Mouse (Mus musculus) forebrain, embryonic 10.5 days (tissue): ENCODE results near the gene Vcan. TPM values are rescaled to one million over a fixed set of nuclear protein-coding genes. Genes with fewer than 3 reads are reported as not detected.
"Not testable (repeated sequence)": the region's sequence is repeated elsewhere in the genome, so short reads cannot be mapped to it uniquely, and the experiment has no call there.

Source experiments
- DNase-seq: peaks from one replicate; pipeline ENCODE4 v3.0.0-alpha.2; 2017; ENCODE audit warnings: low spot score; ENCODE audit errors: extremely low spot score
- H3K27ac ChIP-seq: fragments of 300-500 bp; sonication (generic); 2 replicates; pipeline ENCODE4 v1.5.1; 2016; ENCODE audit warnings: mild to moderate bottlenecking
- H3K27me3 ChIP-seq: fragments of 300-500 bp; sonication (generic); 2 replicates; pipeline ENCODE4 v1.6.1; 2016; ENCODE audit warnings: mild to moderate bottlenecking; ENCODE audit not compliant: poor library complexity, severe bottlenecking
- H3K36me3 ChIP-seq: fragments of 300-500 bp; sonication (generic); replicated peaks from 2 replicates; pipeline ENCODE4 v1.6.1; 2016; ENCODE audit warnings: mild to moderate bottlenecking, moderate library complexity
- H3K4me1 ChIP-seq: fragments of 300-500 bp; sonication (generic); 2 replicates; pipeline ENCODE4 v1.6.1; 2016
- H3K4me3 ChIP-seq: fragments of 300-500 bp; sonication (generic); 2 replicates; pipeline ENCODE4 v1.5.1; 2016; ENCODE audit warnings: mild to moderate bottlenecking, moderate library complexity
- H3K9me3 ChIP-seq: fragments of 300-500 bp; sonication (generic); 2 replicates; pipeline ENCODE4 v1.6.1; 2016; ENCODE audit warnings: mild to moderate bottlenecking, moderate library complexity
- WGBS: fragments of 180-500 bp; shearing (Covaris S2); methylation state at CpG from one replicate; pipeline ENCODE4 v1.1.7; 2016; 5-methylcytosine and 5-hydroxymethylcytosine counted together
- polyA plus RNA-seq: library from polyadenylated mRNA; unstranded; fragments of >200 nt; fragmentation: Nextera tagmentation; extraction: Ambion mirVana; gene quantifications from 2 replicates; pipeline ENCODE4 v1.2.1, GENCODE M21; 2016

The Vcan gene
- polyA plus RNA-seq, result 27.3 and 38.5 TPM in 2 replicates

- under 1% methylated on average over 39 of the region's 40 CpGs for WGBS
- Histone ChIP-seq H3K4me1 (peaks cover 66% of the 10 kb centered on the region), H3K9me3 (no peaks in the 10 kb centered on the region), H3K4me3 (peak within 1 kb of the TSS; percentile 74), H3K27ac (peak within 1 kb of the TSS; percentile 95), H3K36me3 (no peaks in the 10 kb centered on the region), H3K27me3 (peaks cover 10% of the 10 kb centered on the region; the same call in 1 of the 2 replicates)
- peak; percentile 79 for DNase-seq
Observed at GRCm38 (mm10) chr13:89741766-89742685, at the start of gene Vcan. Vcan (minus strand) TSS chr13:89742509.

- no peaks in the 10 kb centered on the region for H3K4me1 ChIP-seq
- H3K4me3 ChIP-seq, result no peak overlapping the region
- no peaks in the 10 kb centered on the region for H3K9me3 ChIP-seq
- 70% methylated on average over 5 of the region's 5 CpGs for WGBS
- no peaks in the 10 kb centered on the region for H3K36me3 ChIP-seq
- no peak overlapping the region for H3K27ac ChIP-seq
- DNase-seq, result no peak
- no peaks in the 10 kb centered on the region for H3K27me3 ChIP-seq
Observed at GRCm38 (mm10) chr13:89791475-89791874, 49.2 kb upstream of the Vcan start.

GRCm38 (mm10) chr13:89782886-89783285 lies 40.6 kb upstream of the Vcan start:
- WGBS, result 77% methylated on average over 2 of the region's 2 CpGs
- no peaks in the 10 kb centered on the region for H3K9me3 ChIP-seq
- H3K4me1 ChIP-seq, result peaks cover 18% of the 10 kb centered on the region
- H3K4me3 ChIP-seq, result no peak overlapping the region
- no peak overlapping the region for H3K27ac ChIP-seq
- H3K27me3 ChIP-seq, result no peaks in the 10 kb centered on the region
- no peak for DNase-seq
- no peaks in the 10 kb centered on the region for H3K36me3 ChIP-seq

GRCm38 (mm10) chr13:89780276-89780675 lies 38.0 kb upstream of the Vcan start:
- DNase-seq, result no peak
- Histone ChIP-seq H3K36me3 (no peaks in the 10 kb centered on the region), H3K4me1 (peaks cover 25% of the 10 kb centered on the region), H3K27me3 (no peaks in the 10 kb centered on the region), H3K4me3 (no peak overlapping the region), H3K27ac (no peak overlapping the region), H3K9me3 (no peaks in the 10 kb centered on the region)
- WGBS, result 62% methylated on average over 3 of the region's 3 CpGs

GRCm38 (mm10) chr13:89779208-89779911 lies 37.1 kb upstream of the Vcan start:
- H3K27ac ChIP-seq, result peak overlapping the region; percentile 58; the same call in 1 of the 2 replicates
- WGBS, result 61% methylated on average over 7 of the region's 7 CpGs
- no peak overlapping the region for H3K4me3 ChIP-seq
- H3K36me3 ChIP-seq, result no peaks in the 10 kb centered on the region
- H3K9me3 ChIP-seq, result no peaks in the 10 kb centered on the region
- peaks cover 25% of the 10 kb centered on the region for H3K4me1 ChIP-seq
- H3K27me3 ChIP-seq, result no peaks in the 10 kb centered on the region
- peak; percentile 56 for DNase-seq

- Histone ChIP-seq H3K4me1 (peaks cover 25% of the 10 kb centered on the region), H3K9me3 (no peaks in the 10 kb centered on the region), H3K4me3 (no peak overlapping the region), H3K27ac (no peak overlapping the region), H3K36me3 (no peaks in the 10 kb centered on the region), H3K27me3 (no peaks in the 10 kb centered on the region)
- DNase-seq, result no peak
- 50% methylated on average over 1 of the region's 1 CpGs for WGBS
Observed at GRCm38 (mm10) chr13:89777764-89778163, 35.5 kb upstream of the Vcan start.

GRCm38 (mm10) chr13:89777146-89777545 lies 34.8 kb upstream of the Vcan start:
- WGBS, result 82% methylated on average over 1 of the region's 1 CpGs
- Histone ChIP-seq H3K27me3 (no peaks in the 10 kb centered on the region), H3K36me3 (no peaks in the 10 kb centered on the region), H3K4me1 (peaks cover 25% of the 10 kb centered on the region), H3K27ac (no peak overlapping the region), H3K4me3 (no peak overlapping the region), H3K9me3 (no peaks in the 10 kb centered on the region)
- DNase-seq, result no peak

GRCm38 (mm10) chr13:89766551-89766950 lies 24.2 kb upstream of the Vcan start:
- no peak overlapping the region for H3K27ac ChIP-seq
- H3K4me3 ChIP-seq, result no peak overlapping the region
- 88% methylated on average over 1 of the region's 1 CpGs for WGBS
- no peaks in the 10 kb centered on the region for H3K4me1 ChIP-seq
- no peak for DNase-seq
- H3K9me3 ChIP-seq, result 0 out of 2 replicates have a peak, but pooled peaks cover 2% of the 10 kb centered on the region
- H3K27me3 ChIP-seq, result no peaks in the 10 kb centered on the region
- no peaks in the 10 kb centered on the region for H3K36me3 ChIP-seq

- 99% methylated on average over 3 of the region's 3 CpGs for WGBS
Observed at GRCm38 (mm10) chr13:89765966-89766365, 23.7 kb upstream of the Vcan start.

GRCm38 (mm10) chr13:89762339-89762738 lies 20.0 kb upstream of the Vcan start:
- Histone ChIP-seq H3K36me3 (no peaks in the 10 kb centered on the region), H3K4me3 (no peak overlapping the region), H3K4me1 (no peaks in the 10 kb centered on the region), H3K27ac (no peak overlapping the region), H3K9me3 (no peaks in the 10 kb centered on the region), H3K27me3 (no peaks in the 10 kb centered on the region)
- 79% methylated on average over 3 of the region's 3 CpGs for WGBS
- no peak for DNase-seq

More at GRCm38 (mm10) chr13:89765966-89766365, 23.7 kb upstream of the Vcan start:
- no peak for DNase-seq
- H3K9me3 ChIP-seq, result 0 out of 2 replicates have a peak, but pooled peaks cover 2% of the 10 kb centered on the region
- no peaks in the 10 kb centered on the region for H3K36me3 ChIP-seq
- no peak overlapping the region for H3K27ac ChIP-seq
- no peak overlapping the region for H3K4me3 ChIP-seq
- H3K4me1 ChIP-seq, result no peaks in the 10 kb centered on the region
- H3K27me3 ChIP-seq, result no peaks in the 10 kb centered on the region

- no peak for DNase-seq
- Histone ChIP-seq H3K9me3 (no peaks in the 10 kb centered on the region), H3K27ac (no peak overlapping the region), H3K36me3 (no peaks in the 10 kb centered on the region), H3K4me1 (no peaks in the 10 kb centered on the region), H3K27me3 (no peaks in the 10 kb centered on the region), H3K4me3 (no peak overlapping the region)
Observed at GRCm38 (mm10) chr13:89756347-89756746, 14.0 kb upstream of the Vcan start.

GRCm38 (mm10) chr13:89750562-89750961 lies 8.3 kb upstream of the Vcan start:
- peaks cover 20% of the 10 kb centered on the region for H3K4me1 ChIP-seq
- not testable (repeated sequence) for H3K27me3 ChIP-seq, H3K9me3 ChIP-seq, H3K36me3 ChIP-seq, H3K27ac ChIP-seq, DNase-seq, H3K4me3 ChIP-seq
- WGBS, result 23% methylated on average over 3 of the region's 3 CpGs

- Histone ChIP-seq H3K4me1 (peaks cover 59% of the 10 kb centered on the region), H3K4me3 (peak overlapping the region; percentile 74), H3K27ac (peak overlapping the region; percentile 95), H3K9me3 (no peaks in the 10 kb centered on the region), H3K36me3 (no peaks in the 10 kb centered on the region), H3K27me3 (peaks cover 10% of the 10 kb centered on the region; the same call in 1 of the 2 replicates)
- DNase-seq, result no peak
- WGBS, result 4% methylated on average over 8 of the region's 8 CpGs
Observed at GRCm38 (mm10) chr13:89743201-89743600, 892 bp upstream of the Vcan start.
